Mouse (Mus musculus): Measurements from ENCODE around the gene Dqx1. TPM values are rescaled to one million over a fixed set of nuclear protein-coding genes. Genes with fewer than 3 reads are reported as not detected.

Dqx1 gene
- total and polyA plus RNA-seq, 2 experiments = 7.4 to 9.6 TPM

GRCm38 (mm10) chr6:83043561-83043960 is 14.1 kb upstream of the Dqx1 start:
- no peaks in the 10 kb centered on the region for H3K27me3 ChIP-seq (ENCODE audit: control insufficient read depth, insufficient read depth, low read length)
- no peaks in the 10 kb centered on the region for H3K79me2 ChIP-seq (ENCODE audit: control insufficient read depth, insufficient read depth, low read length)
- no peak overlapping the region for H3K27ac ChIP-seq (replicated peaks; ENCODE audit: insufficient read depth, low read depth, low read length)
- TF ChIP-seq POLR2A (IDR thresholded peaks at IDR 0.05; ENCODE audit: extremely low read depth, insufficient read depth, low read length) (no peak), CTCF (IDR thresholded peaks at IDR 0.05; ENCODE audit: low read depth, low read length) (no peak)
- WGBS = 90% methylated on average over 6 of the region's 6 CpGs
- no peak for DNase-seq (ENCODE audit: extremely low read depth, low read depth, low spot score)
- no peak overlapping the region for H3K9ac ChIP-seq (ENCODE audit: low read depth, low read length)
- H3K4me3 ChIP-seq (ENCODE audit: insufficient read depth, low read depth, low read length) = no peak overlapping the region
- H3K36me3 ChIP-seq (ENCODE audit: control insufficient read depth, insufficient read depth, low read length) = no peaks in the 10 kb centered on the region
- H3K4me1 ChIP-seq (ENCODE audit: control insufficient read depth, insufficient read depth, low read length) = peaks cover 2% of the 10 kb centered on the region; the same call in 1 of the 2 replicates

GRCm38 (mm10) chr6:83043993-83044392 is 13.7 kb upstream of the Dqx1 start:
- no peak overlapping the region for H3K27ac ChIP-seq (replicated peaks; ENCODE audit: insufficient read depth, low read depth, low read length)

GRCm38 (mm10) chr6:83044742-83045141 is 12.9 kb upstream of the Dqx1 start:
- no peak overlapping the region for H3K4me3 ChIP-seq (ENCODE audit: insufficient read depth, low read depth, low read length)
- H3K9ac ChIP-seq (ENCODE audit: low read depth, low read length) = no peak overlapping the region
- H3K27me3 ChIP-seq (ENCODE audit: control insufficient read depth, insufficient read depth, low read length) = no peaks in the 10 kb centered on the region
- peak; percentile 30 for DNase-seq (ENCODE audit: extremely low read depth, low read depth, low spot score)
- WGBS = 72% methylated on average over 9 of the region's 9 CpGs
- TF ChIP-seq CTCF (IDR thresholded peaks at IDR 0.05; ENCODE audit: low read depth, low read length) = no peak
- H3K79me2 ChIP-seq (ENCODE audit: control insufficient read depth, insufficient read depth, low read length) = no peaks in the 10 kb centered on the region
- H3K27ac ChIP-seq (replicated peaks; ENCODE audit: insufficient read depth, low read depth, low read length) = no peak overlapping the region
- no peaks in the 10 kb centered on the region for H3K4me1 ChIP-seq (ENCODE audit: control insufficient read depth, insufficient read depth, low read length)
- no peaks in the 10 kb centered on the region for H3K36me3 ChIP-seq (ENCODE audit: control insufficient read depth, insufficient read depth, low read length)

More at GRCm38 (mm10) chr6:83043993-83044392, 13.7 kb upstream of the Dqx1 start:
- Histone ChIP-seq H3K9ac (ENCODE audit: low read depth, low read length) (no peak overlapping the region), H3K79me2 (ENCODE audit: control insufficient read depth, insufficient read depth, low read length) (no peaks in the 10 kb centered on the region), H3K27me3 (ENCODE audit: control insufficient read depth, insufficient read depth, low read length) (no peaks in the 10 kb centered on the region), H3K4me1 (ENCODE audit: control insufficient read depth, insufficient read depth, low read length) (no peaks in the 10 kb centered on the region), H3K36me3 (ENCODE audit: control insufficient read depth, insufficient read depth, low read length) (no peaks in the 10 kb centered on the region), H3K4me3 (ENCODE audit: insufficient read depth, low read depth, low read length) (no peak overlapping the region)
- DNase-seq (ENCODE audit: extremely low read depth, low read depth, low spot score) = no peak
- TF ChIP-seq CTCF (IDR thresholded peaks at IDR 0.05; ENCODE audit: low read depth, low read length) = no peak
- no peak for TF ChIP-seq POLR2A (IDR thresholded peaks at IDR 0.05; ENCODE audit: extremely low read depth, insufficient read depth, low read length)
- 95% methylated on average over 5 of the region's 5 CpGs for WGBS

- peaks cover 5% of the 10 kb centered on the region; the same call in 1 of the 2 replicates for H3K4me1 ChIP-seq (ENCODE audit: control insufficient read depth, insufficient read depth, low read length)
- H3K27ac ChIP-seq (replicated peaks; ENCODE audit: insufficient read depth, low read depth, low read length) = no peak overlapping the region
- TF ChIP-seq CTCF (IDR thresholded peaks at IDR 0.05; ENCODE audit: low read depth, low read length) (no peak), POLR2A (IDR thresholded peaks at IDR 0.05; ENCODE audit: extremely low read depth, insufficient read depth, low read length) (no peak)
- no peak overlapping the region for H3K4me3 ChIP-seq (ENCODE audit: insufficient read depth, low read depth, low read length)
- DNase-seq (ENCODE audit: extremely low read depth, low read depth, low spot score) = no peak
- no peaks in the 10 kb centered on the region for H3K27me3 ChIP-seq (ENCODE audit: control insufficient read depth, insufficient read depth, low read length)
- peaks cover 3% of the 10 kb centered on the region; the same call in 1 of the 2 replicates for H3K79me2 ChIP-seq (ENCODE audit: control insufficient read depth, insufficient read depth, low read length)
- 74% methylated on average over 10 of the region's 10 CpGs for WGBS
- H3K9ac ChIP-seq (ENCODE audit: low read depth, low read length) = no peak overlapping the region
- no peaks in the 10 kb centered on the region; the same call in 1 of the 2 replicates for H3K36me3 ChIP-seq (ENCODE audit: control insufficient read depth, insufficient read depth, low read length)
Observed at GRCm38 (mm10) chr6:83049367-83049766, 8.3 kb upstream of the Dqx1 start.

- H3K4me3 ChIP-seq (ENCODE audit: insufficient read depth, low read depth, low read length) = peak overlapping the region; percentile 92
- H3K27me3 ChIP-seq (ENCODE audit: control insufficient read depth, insufficient read depth, low read length) = no peaks in the 10 kb centered on the region
- H3K9ac ChIP-seq (ENCODE audit: low read depth, low read length) = peak overlapping the region; percentile 71
- H3K4me1 ChIP-seq (ENCODE audit: control insufficient read depth, insufficient read depth, low read length) = peaks cover 16% of the 10 kb centered on the region
- no peak for DNase-seq (ENCODE audit: extremely low read depth, low read depth, low spot score)
- 14% methylated on average over 26 of the region's 26 CpGs for WGBS
- TF ChIP-seq CTCF (IDR thresholded peaks at IDR 0.05; ENCODE audit: low read depth, low read length) (no peak), POLR2A (IDR thresholded peaks at IDR 0.05; ENCODE audit: extremely low read depth, insufficient read depth, low read length) (no peak)
- H3K36me3 ChIP-seq (ENCODE audit: control insufficient read depth, insufficient read depth, low read length) = peaks cover 8% of the 10 kb centered on the region
- no peak overlapping the region for H3K27ac ChIP-seq (replicated peaks; ENCODE audit: insufficient read depth, low read depth, low read length)
- peaks cover 17% of the 10 kb centered on the region; the same call in 1 of the 2 replicates for H3K79me2 ChIP-seq (ENCODE audit: control insufficient read depth, insufficient read depth, low read length)
Observed at GRCm38 (mm10) chr6:83053136-83053960, 4.3 kb upstream of the Dqx1 start.
